Mouse (Mus musculus): ENCODE data around the gene Xxylt1. TPM values are rescaled to one million over a fixed set of nuclear protein-coding genes. Genes with fewer than 3 reads are reported as not detected.

The Xxylt1 gene
- polyA plus RNA-seq, 1 experiment from 2014 or later: 8.0 TPM

- Histone ChIP-seq H3K27ac (ENCODE audit: low read length) (peak overlapping the region; percentile 20; the same call in 1 of the 2 replicates), H3K9ac (replicated peaks; ENCODE audit: low read depth) (no peak overlapping the region; the same call in 1 of the 2 replicates), H3K9me3 (ENCODE audit: low read length) (no peaks in the 10 kb centered on the region), H3K4me3 (ENCODE audit: low read depth, low read length) (no peak overlapping the region), H3K4me2 (replicated peaks; ENCODE audit: low read depth, low read length) (no peak overlapping the region), H3K27me3 (replicated peaks; ENCODE audit: insufficient read depth, low read length) (no peaks in the 10 kb centered on the region), H3K4me1 (ENCODE audit: insufficient read depth, low read depth, low read length) (no peaks in the 10 kb centered on the region), H3K36me3 (ENCODE audit: insufficient read depth, low read length) (no peaks in the 10 kb centered on the region)
- no peak for TF ChIP-seq EP300 (IDR thresholded peaks at IDR 0.05)
- TF ChIP-seq CTCF (IDR thresholded peaks at IDR 0.05): no peak
- 40% methylated on average over 14 of the region's 14 CpGs for WGBS
- ATAC-seq (peak; percentile 49), DNase-seq (ENCODE audit: low spot score) (peak; percentile 59)
Observed at GRCm38 (mm10) chr16:31046217-31046659, 35.0 kb downstream of the Xxylt1 start.

GRCm38 (mm10) chr16:31045211-31045610 is 36.0 kb downstream of the Xxylt1 start:
- no peak for ATAC-seq
- TF ChIP-seq CTCF (IDR thresholded peaks at IDR 0.05): no peak
- Histone ChIP-seq H3K27me3 (replicated peaks; ENCODE audit: insufficient read depth, low read length) (no peaks in the 10 kb centered on the region), H3K9ac (replicated peaks; ENCODE audit: low read depth) (no peak overlapping the region), H3K4me3 (ENCODE audit: low read depth, low read length) (no peak overlapping the region), H3K27ac (ENCODE audit: low read length) (no peak overlapping the region), H3K4me1 (ENCODE audit: insufficient read depth, low read depth, low read length) (no peaks in the 10 kb centered on the region), H3K4me2 (replicated peaks; ENCODE audit: low read depth, low read length) (no peak overlapping the region), H3K36me3 (ENCODE audit: insufficient read depth, low read length) (no peaks in the 10 kb centered on the region), H3K9me3 (ENCODE audit: low read length) (no peaks in the 10 kb centered on the region)
- 69% methylated on average over 5 of the region's 5 CpGs for WGBS
- DNase-seq (ENCODE audit: low spot score): no peak

GRCm38 (mm10) chr16:31043136-31043535 is 38.1 kb downstream of the Xxylt1 start:
- DNase-seq (ENCODE audit: low spot score): no peak
- H3K4me2 ChIP-seq (replicated peaks; ENCODE audit: low read depth, low read length): no peak overlapping the region
- H3K36me3 ChIP-seq (ENCODE audit: insufficient read depth, low read length): no peaks in the 10 kb centered on the region
- no peaks in the 10 kb centered on the region for H3K9me3 ChIP-seq (ENCODE audit: low read length)
- TF ChIP-seq EP300 (IDR thresholded peaks at IDR 0.05) (no peak), CTCF (IDR thresholded peaks at IDR 0.05) (no peak)
- H3K27me3 ChIP-seq (replicated peaks; ENCODE audit: insufficient read depth, low read length): no peaks in the 10 kb centered on the region
- H3K4me1 ChIP-seq (ENCODE audit: insufficient read depth, low read depth, low read length): no peaks in the 10 kb centered on the region
- H3K9ac ChIP-seq (replicated peaks; ENCODE audit: low read depth): no peak overlapping the region
- WGBS: 72% methylated on average over 5 of the region's 5 CpGs
- H3K27ac ChIP-seq (ENCODE audit: low read length): no peak overlapping the region
- peak; percentile 30; the same call in 1 of the 2 replicates for ATAC-seq
- H3K4me3 ChIP-seq (ENCODE audit: low read depth, low read length): no peak overlapping the region

- H3K9me3 ChIP-seq (ENCODE audit: low read length): no peaks in the 10 kb centered on the region
- no peak overlapping the region for H3K9ac ChIP-seq (replicated peaks; ENCODE audit: low read depth)
- no peaks in the 10 kb centered on the region for H3K36me3 ChIP-seq (ENCODE audit: insufficient read depth, low read length)
- no peak overlapping the region for H3K4me3 ChIP-seq (ENCODE audit: low read depth, low read length)
- H3K4me1 ChIP-seq (ENCODE audit: insufficient read depth, low read depth, low read length): no peaks in the 10 kb centered on the region
- ATAC-seq: no peak
- H3K4me2 ChIP-seq (replicated peaks; ENCODE audit: low read depth, low read length): no peak overlapping the region
- no peak overlapping the region for H3K27ac ChIP-seq (ENCODE audit: low read length)
- 97% methylated on average over 2 of the region's 2 CpGs for WGBS
- H3K27me3 ChIP-seq (replicated peaks; ENCODE audit: insufficient read depth, low read length): no peaks in the 10 kb centered on the region
- TF ChIP-seq EP300 (IDR thresholded peaks at IDR 0.05) (no peak), CTCF (IDR thresholded peaks at IDR 0.05) (no peak)
- no peak for DNase-seq (ENCODE audit: low spot score)
Observed at GRCm38 (mm10) chr16:31041566-31041965, 39.7 kb downstream of the Xxylt1 start.

GRCm38 (mm10) chr16:31039803-31040459 is 41.3 kb downstream of the Xxylt1 start:
- H3K27ac ChIP-seq (ENCODE audit: low read length): no peak overlapping the region
- WGBS: 56% methylated on average over 9 of the region's 9 CpGs
- no peaks in the 10 kb centered on the region for H3K36me3 ChIP-seq (ENCODE audit: insufficient read depth, low read length)
- no peak for ATAC-seq
- peaks cover 9% of the 10 kb centered on the region for H3K4me1 ChIP-seq (ENCODE audit: insufficient read depth, low read depth, low read length)
- DNase-seq (ENCODE audit: low spot score): no peak
- no peaks in the 10 kb centered on the region for H3K27me3 ChIP-seq (replicated peaks; ENCODE audit: insufficient read depth, low read length)
- no peaks in the 10 kb centered on the region for H3K9me3 ChIP-seq (ENCODE audit: low read length)
- no peak overlapping the region for H3K4me3 ChIP-seq (ENCODE audit: low read depth, low read length)
- H3K9ac ChIP-seq (replicated peaks; ENCODE audit: low read depth): no peak overlapping the region
- TF ChIP-seq CTCF (IDR thresholded peaks at IDR 0.05) (no peak), EP300 (IDR thresholded peaks at IDR 0.05) (no peak)
- no peak overlapping the region for H3K4me2 ChIP-seq (replicated peaks; ENCODE audit: low read depth, low read length)

- Histone ChIP-seq H3K27ac (ENCODE audit: low read length) (no peak overlapping the region), H3K9ac (replicated peaks; ENCODE audit: low read depth) (no peak overlapping the region), H3K4me2 (replicated peaks; ENCODE audit: low read depth, low read length) (no peak overlapping the region), H3K36me3 (ENCODE audit: insufficient read depth, low read length) (no peaks in the 10 kb centered on the region), H3K27me3 (replicated peaks; ENCODE audit: insufficient read depth, low read length) (no peaks in the 10 kb centered on the region), H3K4me1 (ENCODE audit: insufficient read depth, low read depth, low read length) (peaks cover 10% of the 10 kb centered on the region), H3K4me3 (ENCODE audit: low read depth, low read length) (no peak overlapping the region), H3K9me3 (ENCODE audit: low read length) (no peaks in the 10 kb centered on the region)
- no peak for DNase-seq (ENCODE audit: low spot score)
- WGBS: 88% methylated on average over 1 of the region's 1 CpGs
- ATAC-seq: no peak
- TF ChIP-seq CTCF (IDR thresholded peaks at IDR 0.05): no peak
- TF ChIP-seq EP300 (IDR thresholded peaks at IDR 0.05): no peak
Observed at GRCm38 (mm10) chr16:31037431-31037830, 43.8 kb downstream of the Xxylt1 start.

Data from lung, postnatal 0 days (tissue).